Mouse (Mus musculus) erythroblast, embryonic 14.5 days (primary cell): ENCODE measurements around the gene Lhb.

ENCODE experiments used
- GATA1 ChIP-seq: IDR thresholded peaks from 2 replicates; pipeline ENCODE4 v1.6.1; 2012; ENCODE audit warnings: low read length, inconsistent platforms, mixed read lengths
- TAL1 ChIP-seq: IDR thresholded peaks from 3 replicates; pipeline ENCODE4 v1.6.1; 2012; ENCODE audit warnings: low read length, inconsistent platforms, mixed read lengths

GRCm38 (mm10) chr7:45414740-45415224 is 5.8 kb upstream of the Lhb start:
- TF ChIP-seq TAL1 (no peak), GATA1 (no peak)
